Mouse (Mus musculus): ENCODE results near the gene Aak1.

DNA sequence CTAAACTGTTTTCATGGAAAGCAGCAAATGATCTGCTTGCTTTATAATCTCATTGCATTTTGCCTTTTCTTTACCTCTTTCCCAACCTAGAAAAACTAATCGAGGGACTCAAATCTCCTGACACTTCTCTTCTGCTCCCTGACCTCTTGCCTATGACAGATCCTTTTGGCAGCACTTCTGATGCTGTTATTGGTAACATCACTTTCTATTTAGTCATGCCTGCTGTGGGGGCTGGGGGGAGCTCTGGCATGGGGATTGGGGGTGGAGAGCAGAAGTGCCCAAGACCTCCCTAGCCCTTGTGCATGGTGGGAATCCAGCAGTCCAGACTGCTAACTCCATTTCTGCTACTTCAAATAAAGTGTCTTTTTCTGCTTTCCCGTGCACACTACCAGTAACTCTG lies 131.9 kb downstream of the Aak1 start:
- TF ChIP-seq GATA1 (IDR thresholded peaks at IDR 0.05; ENCODE audit: borderline replicate concordance, low read length) (no peak), FLI1 (IDR thresholded peaks at IDR 0.05; ENCODE audit: low read length) (no peak)

Data from megakaryocyte, embryonic 14.5 days (primary cell).